Mouse (Mus musculus) hindlimb bud, embryonic 11.5 days (tissue): ENCODE data around the gene Raver1.
A peak's percentile ranks its signal among the peaks of the same experiment; 100 is the strongest.
"Not testable (repeated sequence)": the region's sequence is repeated elsewhere in the genome, so short reads cannot be mapped to it uniquely, and the experiment has no call there.

Source experiments
- DNase-seq: peaks from one replicate; pipeline ENCODE4 v3.0.0-alpha.2; 2012; ENCODE audit warnings: low read depth, low spot score; ENCODE audit errors: extremely low spot score

The Raver1 gene

GRCm38 (mm10) chr9:21105760-21106564, 14.2 kb upstream of the Raver1 start:
- no peak for DNase-seq

- no peak for DNase-seq
These were observed 13.0 kb upstream of the Raver1 start for GRCm38 (mm10) chr9:21104814-21105213.

DNA sequence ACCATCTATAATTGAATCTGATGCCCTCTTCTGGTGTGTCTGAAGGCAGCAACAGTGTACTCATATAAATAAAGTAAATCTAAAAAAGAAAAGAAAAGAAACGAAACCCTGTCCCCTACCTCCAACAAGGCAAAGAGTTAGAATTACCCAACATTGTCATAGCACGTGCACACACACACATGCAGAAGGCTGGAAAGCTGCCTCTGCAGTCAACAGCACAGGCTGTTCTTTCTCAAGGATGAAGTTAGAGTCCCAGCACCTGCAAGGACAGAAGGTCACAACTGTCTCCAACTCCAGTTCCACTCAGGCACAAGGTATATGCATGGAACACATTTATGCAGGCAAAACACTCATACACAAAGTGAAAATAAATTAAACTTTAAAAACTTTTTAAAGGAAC, 10.3 kb upstream of the Raver1 start:
- DNase-seq: no peak

DNA sequence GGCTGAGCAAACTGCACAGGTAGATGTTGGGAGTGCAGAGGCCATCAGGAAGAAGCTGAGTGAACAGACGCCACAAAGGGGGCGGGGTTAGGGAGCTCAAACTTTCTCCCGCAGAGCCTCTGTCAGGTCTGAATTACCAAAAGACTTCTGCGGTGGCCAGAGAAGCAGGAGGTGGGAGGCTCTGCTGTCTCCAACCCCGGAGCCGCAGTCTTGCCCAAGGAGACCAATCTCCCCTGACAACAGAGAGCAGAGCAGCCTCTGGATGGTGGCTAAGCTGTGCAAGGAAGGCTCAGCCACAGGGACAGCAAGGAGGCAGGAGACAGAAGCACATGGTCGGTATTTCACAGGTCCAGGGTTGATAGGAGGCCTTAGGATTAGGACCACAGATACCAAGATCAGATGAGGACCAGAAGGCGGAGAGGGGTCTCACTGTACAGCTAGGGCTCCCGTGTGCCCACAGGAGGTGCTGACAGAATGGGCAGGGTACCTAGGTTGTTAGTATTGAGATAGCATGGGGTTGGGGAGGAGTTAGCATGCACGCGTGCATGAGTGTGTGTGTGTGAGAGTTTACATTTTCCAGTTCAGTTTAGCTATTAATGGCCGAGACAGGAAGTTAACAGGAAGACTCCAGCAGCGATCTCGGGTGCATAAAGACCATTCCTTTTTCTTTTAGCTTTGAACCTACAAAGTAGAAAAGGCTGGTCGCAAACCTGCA, 8.8 kb upstream of the Raver1 start:
- no peak for DNase-seq

DNA sequence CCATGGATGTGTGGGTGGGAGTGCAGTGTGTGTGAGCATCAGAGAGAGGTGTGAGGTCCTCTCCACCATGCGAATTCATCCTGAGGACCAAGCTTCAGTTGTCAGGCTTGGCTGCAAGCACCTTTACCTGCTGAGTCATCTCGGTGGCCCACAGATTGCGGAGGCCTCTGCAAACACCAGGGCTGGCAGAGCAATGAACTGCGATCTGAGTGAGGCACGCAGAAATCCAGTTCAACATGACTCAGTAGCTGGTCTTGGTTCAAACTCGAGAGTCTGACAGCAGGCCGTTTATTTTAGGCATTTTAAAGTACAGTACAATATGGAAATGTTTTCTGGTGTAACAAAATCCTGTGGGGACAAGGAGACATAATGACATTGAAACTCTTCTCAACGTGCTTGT, 6.0 kb upstream of the Raver1 start:
- no peak for DNase-seq

- DNase-seq: no peak
These were observed 4.2 kb upstream of the Raver1 start for GRCm38 (mm10) chr9:21095958-21096357.

DNA sequence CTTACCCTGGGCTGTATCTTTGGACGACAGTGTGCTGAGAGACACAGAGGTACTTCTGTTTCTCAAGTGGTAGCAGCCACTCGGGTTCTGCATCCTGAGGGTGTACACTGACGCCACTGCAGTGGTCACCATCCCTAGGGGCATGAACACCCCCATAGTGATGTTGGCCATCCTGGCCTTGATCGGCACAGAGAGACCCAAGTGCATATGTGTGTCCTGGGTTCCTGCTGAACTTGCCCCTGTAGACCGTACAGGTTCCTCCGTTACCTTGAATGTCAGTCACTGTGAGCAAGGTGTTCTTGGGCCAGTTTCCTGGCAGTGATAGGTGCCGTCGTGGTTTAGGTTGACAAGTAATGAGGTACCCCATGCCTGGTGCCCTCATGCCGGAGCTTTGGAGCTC, 1.6 kb upstream of the Raver1 start:
- no peak for DNase-seq

DNA sequence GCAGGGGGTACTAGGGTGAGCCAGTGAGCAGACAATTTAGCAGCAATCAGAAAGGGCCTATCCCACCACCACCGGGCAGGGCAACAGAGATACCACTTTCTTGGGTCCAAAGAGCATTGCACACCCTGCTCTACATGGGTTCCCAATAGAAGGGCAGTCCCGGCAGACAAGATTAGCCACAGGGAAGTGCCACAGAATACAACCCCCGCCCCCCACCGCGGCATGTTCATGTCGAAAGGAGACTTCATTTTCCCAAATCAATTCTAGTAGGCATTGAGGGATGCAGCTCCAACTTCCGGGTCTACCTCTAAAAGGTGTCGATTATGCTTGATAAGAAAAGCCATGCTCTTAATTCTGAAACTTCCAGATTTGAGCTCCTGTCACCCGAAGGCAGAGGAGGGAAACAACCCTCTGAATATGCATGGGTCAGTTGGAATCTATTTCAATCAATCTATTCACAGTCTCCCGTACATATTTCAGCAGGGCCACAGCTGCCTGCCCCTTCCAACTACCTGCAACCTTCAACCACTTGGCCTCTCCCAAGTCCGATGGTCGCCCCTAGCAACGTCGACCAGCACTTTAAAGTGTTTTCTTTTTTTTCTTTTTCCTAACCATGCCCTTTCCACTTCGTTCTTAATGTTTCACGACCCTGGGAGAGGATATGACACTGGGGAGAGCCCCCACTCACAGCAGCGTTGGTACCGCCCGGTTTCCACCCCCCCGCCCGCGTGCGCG, 669 bp downstream of the Raver1 start:
- DNase-seq: peak; percentile 58

DNA sequence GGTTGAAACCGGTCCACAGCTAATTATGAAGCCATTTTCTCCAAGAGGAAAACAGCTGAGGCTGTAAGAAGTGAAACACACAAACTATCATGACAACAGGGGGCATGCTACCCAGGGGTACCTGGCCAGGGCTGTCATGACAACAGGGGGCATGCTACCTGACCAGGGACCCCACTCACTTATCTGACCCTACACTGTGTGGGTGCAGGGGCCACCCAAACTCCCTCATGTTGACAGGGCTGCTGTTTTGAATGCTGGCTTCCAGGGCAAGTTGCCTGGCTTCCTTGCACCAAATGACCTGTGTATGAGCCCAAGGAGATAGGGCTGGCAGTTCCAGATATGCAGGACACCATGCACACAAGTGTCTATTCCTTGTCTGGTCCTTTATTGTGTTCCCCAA, 1.3 kb downstream of the Raver1 start:
- DNase-seq: no peak

- no peak for DNase-seq
These were observed 8.5 kb downstream of the Raver1 start for GRCm38 (mm10) chr9:21083324-21083723.

DNA sequence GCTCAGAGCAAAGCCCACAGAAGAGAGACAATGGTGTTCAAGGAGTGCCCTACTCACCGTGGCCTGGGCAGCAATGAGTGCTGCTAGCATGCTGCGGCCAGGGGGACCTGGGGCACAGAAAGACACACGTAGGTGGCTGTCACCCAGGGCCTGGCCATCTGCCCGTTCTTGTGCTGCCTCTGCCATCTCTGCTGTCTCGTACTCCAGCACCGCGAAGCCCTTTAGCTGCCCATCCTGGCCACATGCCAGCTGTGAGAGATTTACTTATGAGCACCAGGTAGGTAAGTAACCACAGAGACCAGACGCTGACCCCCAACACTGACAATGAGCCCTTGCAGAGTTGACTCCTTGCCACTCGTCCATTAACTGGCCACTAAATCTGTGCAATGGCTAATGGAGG, 10.7 kb downstream of the Raver1 start:
- DNase-seq: no peak

DNA sequence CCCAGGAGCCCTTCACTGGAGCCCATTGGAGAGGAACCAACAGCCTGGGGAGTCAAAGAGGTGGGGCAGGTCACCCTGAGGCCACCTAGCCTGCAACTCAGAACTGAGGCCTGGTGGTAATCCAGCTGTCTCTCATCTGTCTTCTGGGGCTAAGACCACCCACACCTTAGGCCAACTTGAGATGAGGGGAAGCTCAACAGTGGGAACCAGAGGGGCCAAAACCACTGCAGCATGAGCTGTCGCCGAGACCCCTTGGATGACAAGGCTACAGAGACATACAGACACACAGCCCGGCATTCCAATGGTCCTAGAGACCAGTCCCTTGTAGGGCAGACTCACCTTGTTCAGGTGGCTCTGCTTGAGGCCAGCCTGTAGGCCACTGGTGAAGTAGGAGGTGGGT, 16.2 kb downstream of the Raver1 start:
- DNase-seq: no peak

GRCm38 (mm10) chr9:21074173-21074572, 17.6 kb downstream of the Raver1 start:
- DNase-seq: no peak

GRCm38 (mm10) chr9:21073044-21073840, 18.6 kb downstream of the Raver1 start, which contains the start of the genes Gm49373 and Fdx1l:
Gene Gm49373 (minus strand): TSS chr9:21073096.
Gene Fdx1l (minus strand): TSS chr9:21073614.
- peak; percentile 61 for DNase-seq

- peak; percentile 8 for DNase-seq
These were observed 19.2 kb downstream of the Raver1 start for GRCm38 (mm10) chr9:21072641-21073040.

DNA sequence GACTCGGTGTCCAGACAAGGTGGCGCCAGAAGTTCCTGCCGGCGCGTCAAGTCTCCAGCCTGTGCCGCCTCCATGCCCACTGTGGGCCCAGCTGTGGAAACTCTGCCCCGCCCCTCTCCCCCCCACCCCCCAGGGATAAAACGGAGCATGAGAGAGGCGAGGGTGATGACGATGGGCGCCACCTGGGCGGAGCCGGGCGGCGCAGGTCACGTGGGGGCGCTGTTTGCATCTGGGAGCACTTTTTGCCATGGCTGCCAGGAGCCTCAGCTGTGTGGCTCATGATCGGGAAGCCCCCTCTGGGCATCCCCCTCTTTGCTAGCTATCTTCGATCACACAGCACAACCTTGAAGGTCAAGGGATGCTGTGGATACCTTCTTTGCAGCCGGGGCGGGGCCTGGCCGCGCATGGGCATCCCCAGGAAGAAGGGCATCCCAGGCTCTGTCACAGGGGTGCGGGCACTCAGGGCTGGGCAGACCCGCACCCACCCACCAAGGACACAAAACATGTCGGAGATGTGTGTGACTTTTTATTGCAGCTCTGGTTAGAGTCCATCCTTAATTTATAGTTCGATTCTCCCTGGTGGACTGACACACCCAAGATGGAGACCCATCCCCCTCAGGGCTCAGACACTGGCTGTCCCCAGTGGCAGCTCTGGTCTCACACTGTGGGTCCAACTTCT, 24.7 kb downstream of the Raver1 start, which contains the start of gene Zglp1:
TSS of gene Zglp1 (minus strand) at position 88 of the 679 bp plus-strand sequence.
- DNase-seq: no peak

DNA sequence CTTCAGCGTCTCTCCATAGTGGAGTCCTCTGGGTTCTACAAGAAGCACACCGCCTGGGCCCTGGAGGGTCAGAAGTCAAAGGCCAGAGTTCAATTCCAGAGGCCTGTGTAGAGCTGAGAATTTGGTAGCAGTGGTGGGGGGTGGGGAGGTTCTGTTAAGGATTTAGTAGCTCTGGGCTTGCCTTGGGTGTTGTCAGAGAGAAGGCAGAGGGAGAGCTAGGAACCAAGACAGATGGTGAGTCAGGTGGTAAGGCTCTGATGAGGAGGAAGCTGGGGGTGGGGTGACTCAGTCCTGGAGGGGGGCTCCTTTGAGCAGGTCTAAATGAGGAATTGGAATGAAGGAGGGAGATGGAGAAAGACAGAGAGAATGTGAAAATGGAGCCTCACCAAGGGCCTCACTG, 28.9 kb downstream of the Raver1 start:
- DNase-seq: no peak

DNA sequence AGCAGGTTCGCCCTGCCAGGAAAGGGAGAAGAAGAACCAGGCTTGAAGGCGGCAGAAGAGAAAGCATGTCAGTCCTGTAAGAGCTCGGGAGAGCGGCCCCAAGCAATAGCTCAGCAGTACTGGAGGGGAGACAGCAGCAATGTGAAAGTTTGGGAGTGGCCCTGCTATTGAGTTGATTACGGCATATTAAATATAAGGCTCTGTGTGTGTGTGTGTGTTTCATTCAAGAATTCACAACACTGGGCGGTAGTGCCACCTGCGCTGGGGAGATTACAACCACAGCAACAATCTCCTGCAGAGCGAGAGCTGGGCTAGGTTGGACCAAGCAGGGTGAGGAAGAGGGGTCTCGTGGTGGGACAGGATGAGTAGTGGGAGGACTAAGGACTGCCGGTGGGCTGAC, 40.2 kb downstream of the Raver1 start:
- no peak for DNase-seq

GRCm38 (mm10) chr9:21045235-21045634, 46.6 kb downstream of the Raver1 start:
- DNase-seq: no peak

DNA sequence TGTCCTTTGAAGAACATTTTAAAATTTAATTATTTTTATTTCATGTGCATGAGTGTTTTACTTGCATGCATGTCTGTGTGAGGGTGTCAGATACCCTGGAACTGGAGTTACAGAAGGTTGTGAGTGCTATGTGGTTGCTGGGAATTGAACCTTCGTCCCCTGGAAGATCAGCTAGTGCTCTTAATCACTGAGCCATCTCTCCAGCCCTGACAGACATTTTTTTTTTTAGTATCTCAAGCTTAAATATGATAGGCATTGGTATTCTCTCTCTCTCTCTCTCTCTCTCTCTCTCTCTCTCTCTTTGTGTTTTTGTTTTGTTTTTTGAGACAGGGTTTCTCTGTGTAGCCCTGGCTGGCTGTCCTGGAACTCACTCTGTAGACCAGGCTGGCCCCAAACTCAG, 47.0 kb downstream of the Raver1 start:
- DNase-seq: not testable (repeated sequence)
